Mouse (Mus musculus) liver, postnatal 0 days (tissue): ENCODE results near the gene Tlnrd1.

Experiments used
- CTCF ChIP-seq: sonication (generic); IDR thresholded peaks from 2 replicates; pipeline ENCODE4 v1.5.1; 2016; ENCODE audit warnings: antibody characterized with exemption, low read depth
- EP300 ChIP-seq: IDR thresholded peaks from 2 replicates; pipeline ENCODE4 v1.6.1; 2016; ENCODE audit warnings: antibody characterized with exemption, low read depth, mild to moderate bottlenecking

DNA sequence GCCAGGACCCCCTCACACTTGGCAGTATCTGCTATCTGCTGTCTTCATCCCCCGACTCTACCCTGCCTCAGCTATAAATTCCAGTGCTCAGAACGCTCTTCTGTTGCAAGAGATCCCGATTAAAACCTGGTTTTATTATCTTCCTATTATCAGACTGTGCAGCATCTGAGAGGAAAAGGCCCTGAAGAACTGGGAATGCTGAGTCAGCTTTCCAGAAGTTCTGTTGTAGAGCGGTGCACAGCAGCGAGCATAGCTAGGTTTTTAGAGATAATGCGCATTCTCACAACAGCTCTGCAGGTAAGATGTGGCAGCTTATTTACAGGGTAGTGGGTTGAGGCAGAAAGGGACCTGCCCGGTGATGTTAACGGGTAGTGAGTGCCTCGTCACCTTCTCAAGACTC lies 29.9 kb upstream of the Tlnrd1 start:
- no peak for TF ChIP-seq CTCF
- no peak for TF ChIP-seq EP300
